Mouse (Mus musculus): ENCODE measurements around the gene Wwc2. TPM values are rescaled to one million over a fixed set of nuclear protein-coding genes. Genes with fewer than 3 reads are reported as not detected.

Gene Wwc2
- polyA plus RNA-seq, 1 experiment: 7.7 TPM

- H3ac ChIP-seq (ENCODE audit: control insufficient read depth, insufficient read length): no peak overlapping the region
- TF ChIP-seq POLR2AphosphoS2 (IDR thresholded peaks at IDR 0.05; ENCODE audit: insufficient read length, low read depth) (no peak), TCF12 (IDR thresholded peaks at IDR 0.05; ENCODE audit: insufficient read depth, poor library complexity, severe bottlenecking) (no peak), POLR2A (IDR thresholded peaks at IDR 0.05; ENCODE audit: insufficient read length, low read depth) (no peak), USF1 (IDR thresholded peaks at IDR 0.05; ENCODE audit: low read depth) (no peak), REST (IDR thresholded peaks at IDR 0.05; ENCODE audit: insufficient read depth, insufficient read length) (no peak), CEBPB (IDR thresholded peaks at IDR 0.05; ENCODE audit: insufficient read depth, poor library complexity, severe bottlenecking) (no peak)
- H3K4me3 ChIP-seq: no peak overlapping the region
These were observed 204.4 kb downstream of the Wwc2 start for GRCm38 (mm10) chr8:47786323-47786722.

DNA sequence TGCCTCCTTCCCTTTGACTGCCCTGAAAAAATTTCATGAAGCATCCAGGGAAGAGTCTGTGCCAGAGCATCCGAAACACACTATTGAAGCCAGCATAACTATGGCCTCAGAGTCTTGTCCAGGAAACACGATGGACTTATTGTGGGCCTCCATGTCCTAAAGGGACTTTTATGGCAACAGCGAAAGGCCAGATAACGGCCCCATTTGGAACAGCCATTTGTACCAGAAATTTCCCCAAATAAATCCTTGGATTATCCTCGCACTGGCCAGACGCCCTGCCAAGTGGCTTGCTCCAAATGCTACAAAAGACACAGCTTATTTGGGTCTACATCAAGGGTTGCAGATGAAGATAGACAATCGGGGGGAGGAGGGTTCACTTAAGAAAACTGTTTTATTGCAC lies 206.3 kb downstream of the Wwc2 start:
- Histone ChIP-seq H3K4me3 (no peak overlapping the region), H3K36me3 (ENCODE audit: control insufficient read depth, insufficient read depth) (no peaks in the 10 kb centered on the region)
- TF ChIP-seq USF1 (IDR thresholded peaks at IDR 0.05; ENCODE audit: low read depth) (no peak), TCF3 (IDR thresholded peaks at IDR 0.05; ENCODE audit: insufficient read length, low read depth) (no peak), MYOG (IDR thresholded peaks at IDR 0.05; ENCODE audit: control insufficient read depth in 1 of 3, insufficient read depth in 1 of 3, insufficient read length in 2 of 3, low read depth in 2 of 3) (no peak), MAX (IDR thresholded peaks at IDR 0.05; ENCODE audit: low read depth) (no peak), TCF12 (IDR thresholded peaks at IDR 0.05; ENCODE audit: insufficient read depth, poor library complexity, severe bottlenecking) (no peak), REST (IDR thresholded peaks at IDR 0.05; ENCODE audit: insufficient read depth, insufficient read length) (no peak), SRF (IDR thresholded peaks at IDR 0.05; ENCODE audit: control insufficient read depth, insufficient read length, low read depth) (no peak), CEBPB (IDR thresholded peaks at IDR 0.05; ENCODE audit: insufficient read depth, poor library complexity, severe bottlenecking) (no peak), POLR2AphosphoS2 (IDR thresholded peaks at IDR 0.05; ENCODE audit: insufficient read length, low read depth) (no peak), POLR2A (IDR thresholded peaks at IDR 0.05; ENCODE audit: insufficient read length, low read depth) (no peak), E2F4 (IDR thresholded peaks at IDR 0.05; ENCODE audit: insufficient read depth) (no peak), MYOD1 (IDR thresholded peaks at IDR 0.05; ENCODE audit: control insufficient read depth in 1 of 3, insufficient read length in 2 of 3, low read depth in 2 of 3) (no peak)

More at GRCm38 (mm10) chr8:47786323-47786722, 204.4 kb downstream of the Wwc2 start:
- Histone ChIP-seq H3K4me2 (ENCODE audit: low read depth) (no peak overlapping the region), H3K27me3 (ENCODE audit: control insufficient read depth, insufficient read depth, insufficient read length) (no peaks in the 10 kb centered on the region), H3K36me3 (ENCODE audit: control insufficient read depth, insufficient read depth) (no peaks in the 10 kb centered on the region), H3K79me2 (ENCODE audit: control insufficient read depth, insufficient read depth) (no peaks in the 10 kb centered on the region)

DNA sequence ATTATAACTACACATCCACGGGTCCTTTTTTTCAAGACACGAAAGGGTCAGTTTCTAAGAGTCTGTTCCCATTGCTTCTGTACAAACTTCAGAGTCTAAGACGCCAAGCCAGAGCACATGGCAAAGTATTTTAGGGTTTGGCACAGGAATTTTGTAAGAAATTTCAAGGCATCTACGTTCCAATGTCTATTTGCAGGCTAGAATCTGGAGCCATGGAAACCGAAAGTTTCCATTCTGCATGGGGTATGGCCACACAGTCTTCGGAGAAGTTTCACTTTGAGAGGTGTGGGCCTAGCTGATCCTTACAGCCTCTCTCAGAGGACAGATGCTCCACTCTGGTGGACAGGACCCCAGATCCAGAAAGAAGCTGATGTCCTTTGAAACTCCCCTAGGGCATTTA lies 206.8 kb downstream of the Wwc2 start:
- Histone ChIP-seq H3K27me3 (ENCODE audit: control insufficient read depth, insufficient read depth, insufficient read length) (no peaks in the 10 kb centered on the region), H3ac (ENCODE audit: control insufficient read depth, insufficient read length) (no peak overlapping the region), H3K4me3 (no peak overlapping the region), H3K79me2 (ENCODE audit: control insufficient read depth, insufficient read depth) (no peaks in the 10 kb centered on the region), H3K36me3 (ENCODE audit: control insufficient read depth, insufficient read depth) (no peaks in the 10 kb centered on the region), H3K4me2 (ENCODE audit: low read depth) (no peak overlapping the region)
- TF ChIP-seq REST (IDR thresholded peaks at IDR 0.05; ENCODE audit: insufficient read depth, insufficient read length): no peak
- no peak for TF ChIP-seq POLR2A (IDR thresholded peaks at IDR 0.05; ENCODE audit: insufficient read length, low read depth)
- no peak for TF ChIP-seq MAX (IDR thresholded peaks at IDR 0.05; ENCODE audit: low read depth)
- no peak for TF ChIP-seq TCF3 (IDR thresholded peaks at IDR 0.05; ENCODE audit: insufficient read length, low read depth)
- TF ChIP-seq CEBPB (IDR thresholded peaks at IDR 0.05; ENCODE audit: insufficient read depth, poor library complexity, severe bottlenecking): no peak
- TF ChIP-seq SRF (IDR thresholded peaks at IDR 0.05; ENCODE audit: control insufficient read depth, insufficient read length, low read depth): no peak

More for the DNA sequence above, 206.3 kb downstream of the Wwc2 start:
- Histone ChIP-seq H3K4me2 (ENCODE audit: low read depth) (no peak overlapping the region), H3K79me2 (ENCODE audit: control insufficient read depth, insufficient read depth) (no peaks in the 10 kb centered on the region), H3K27me3 (ENCODE audit: control insufficient read depth, insufficient read depth, insufficient read length) (no peaks in the 10 kb centered on the region), H3ac (ENCODE audit: control insufficient read depth, insufficient read length) (no peak overlapping the region)

DNA sequence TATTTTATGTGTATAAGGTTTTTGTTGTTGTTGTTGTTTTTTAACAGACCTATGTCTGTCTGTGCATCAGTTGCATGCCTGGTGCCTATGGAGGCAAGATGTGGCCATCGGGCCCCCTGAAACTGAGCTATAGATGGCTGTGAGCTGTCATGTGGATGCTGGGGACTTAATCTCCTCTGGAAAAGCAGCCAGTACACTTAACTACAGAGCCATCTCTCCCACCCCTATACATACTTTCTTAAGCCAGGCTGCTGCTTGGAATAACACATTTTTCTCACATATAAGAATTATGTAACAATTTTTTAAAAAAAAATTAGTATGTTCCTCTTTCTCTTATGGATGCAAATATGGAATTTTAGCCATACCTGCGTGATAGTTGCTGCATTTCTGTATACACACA lies 207.2 kb downstream of the Wwc2 start:
- TF ChIP-seq CEBPB (IDR thresholded peaks at IDR 0.05; ENCODE audit: insufficient read depth, poor library complexity, severe bottlenecking) (no peak), TCF3 (IDR thresholded peaks at IDR 0.05; ENCODE audit: insufficient read length, low read depth) (no peak), POLR2A (IDR thresholded peaks at IDR 0.05; ENCODE audit: insufficient read length, low read depth) (no peak), MYOD1 (IDR thresholded peaks at IDR 0.05; ENCODE audit: control insufficient read depth in 1 of 3, insufficient read length in 2 of 3, low read depth in 2 of 3) (no peak), E2F4 (IDR thresholded peaks at IDR 0.05; ENCODE audit: insufficient read depth) (no peak), USF1 (IDR thresholded peaks at IDR 0.05; ENCODE audit: low read depth) (no peak), REST (IDR thresholded peaks at IDR 0.05; ENCODE audit: insufficient read depth, insufficient read length) (no peak), SRF (IDR thresholded peaks at IDR 0.05; ENCODE audit: control insufficient read depth, insufficient read length, low read depth) (no peak), MAX (IDR thresholded peaks at IDR 0.05; ENCODE audit: low read depth) (no peak), MYOG (IDR thresholded peaks at IDR 0.05; ENCODE audit: control insufficient read depth in 1 of 3, insufficient read depth in 1 of 3, insufficient read length in 2 of 3, low read depth in 2 of 3) (no peak), POLR2AphosphoS2 (IDR thresholded peaks at IDR 0.05; ENCODE audit: insufficient read length, low read depth) (no peak), TCF12 (IDR thresholded peaks at IDR 0.05; ENCODE audit: insufficient read depth, poor library complexity, severe bottlenecking) (no peak)
- H3K36me3 ChIP-seq (ENCODE audit: control insufficient read depth, insufficient read depth): no peaks in the 10 kb centered on the region
- H3K4me2 ChIP-seq (ENCODE audit: low read depth): no peak overlapping the region
- no peaks in the 10 kb centered on the region for H3K79me2 ChIP-seq (ENCODE audit: control insufficient read depth, insufficient read depth)
- H3K4me3 ChIP-seq: no peak overlapping the region
- no peak overlapping the region for H3ac ChIP-seq (ENCODE audit: control insufficient read depth, insufficient read length)
- no peaks in the 10 kb centered on the region for H3K27me3 ChIP-seq (ENCODE audit: control insufficient read depth, insufficient read depth, insufficient read length)

- TF ChIP-seq POLR2AphosphoS2 (IDR thresholded peaks at IDR 0.05; ENCODE audit: insufficient read length, low read depth): no peak
- TF ChIP-seq SRF (IDR thresholded peaks at IDR 0.05; ENCODE audit: control insufficient read depth, insufficient read length, low read depth): no peak
- H3ac ChIP-seq (ENCODE audit: control insufficient read depth, insufficient read length): no peak overlapping the region
These were observed 208.8 kb downstream of the Wwc2 start for GRCm38 (mm10) chr8:47781881-47782280.

More at GRCm38 (mm10) chr8:47781881-47782280, 208.8 kb downstream of the Wwc2 start:
- Histone ChIP-seq H3K4me3 (no peak overlapping the region), H3K79me2 (ENCODE audit: control insufficient read depth, insufficient read depth) (no peaks in the 10 kb centered on the region), H3K27me3 (ENCODE audit: control insufficient read depth, insufficient read depth, insufficient read length) (no peaks in the 10 kb centered on the region), H3K4me2 (ENCODE audit: low read depth) (no peak overlapping the region), H3K36me3 (ENCODE audit: control insufficient read depth, insufficient read depth) (no peaks in the 10 kb centered on the region)

Data from myocyte (in vitro differentiated cells).